Mouse (Mus musculus) mesoderm, embryonic 11.5 days (tissue): ENCODE data around the gene Vmn1r75.

ENCODE experiments used
- DNase-seq: peaks from one replicate; pipeline ENCODE4 v3.0.0-alpha.2; 2012; ENCODE audit warnings: low read depth, low spot score

The Vmn1r75 gene

GRCm38 (mm10) chr7:11874330-11874729, at the start of gene Vmn1r75:
Gene Vmn1r75 (plus strand): TSS chr7:11874630.
- no peak for DNase-seq

GRCm38 (mm10) chr7:11833680-11834079, 40.8 kb upstream of the Vmn1r75 start, which contains the start of gene Vmn1r74:
Gene Vmn1r74 (plus strand): TSS chr7:11833980.
- DNase-seq: no peak
